Mouse (Mus musculus) kidney, embryonic 15.5 days (tissue): ENCODE measurements around the gene Gpr176. TPM values are rescaled to one million over a fixed set of nuclear protein-coding genes. Genes with fewer than 3 reads are reported as not detected.
"Not testable (repeated sequence)": the region's sequence is repeated elsewhere in the genome, so short reads cannot be mapped to it uniquely, and the experiment has no call there.

Source experiments
- ATAC-seq: fragments of 200-750 bp; cut with Nextera tagmentation; replicated peaks from 2 replicates; pipeline ENCODE4 v1.8.0; 2017; ENCODE audit warnings: moderate TSS enrichment; ENCODE audit not compliant: low FRiP score
- H3K27ac ChIP-seq: fragments of 300-500 bp; sonication (generic); 2 replicates; pipeline ENCODE4 v1.5.1; 2015; ENCODE audit warnings: mild to moderate bottlenecking, inconsistent platforms
- H3K27me3 ChIP-seq: fragments of 300-500 bp; sonication (generic); 2 replicates; pipeline ENCODE4 v1.6.1; 2015; ENCODE audit warnings: inconsistent platforms
- H3K36me3 ChIP-seq: fragments of 300-500 bp; sonication (generic); 2 replicates; pipeline ENCODE4 v1.6.1; 2015; ENCODE audit warnings: inconsistent platforms
- H3K4me1 ChIP-seq: fragments of 300-500 bp; sonication (generic); 2 replicates; pipeline ENCODE4 v1.6.1; 2015; ENCODE audit warnings: inconsistent platforms
- H3K4me2 ChIP-seq: fragments of 300-500 bp; sonication (generic); 2 replicates; pipeline ENCODE4 v1.6.1; 2015; ENCODE audit warnings: moderate library complexity, mild to moderate bottlenecking, inconsistent platforms
- H3K4me3 ChIP-seq: fragments of 300-500 bp; sonication (generic); replicated peaks from 2 replicates; pipeline ENCODE4 v1.5.1; 2015; ENCODE audit warnings: mild to moderate bottlenecking, inconsistent platforms
- H3K9ac ChIP-seq: fragments of 300-500 bp; sonication (generic); 2 replicates; pipeline ENCODE4 v1.6.1; 2015; ENCODE audit warnings: mild to moderate bottlenecking, inconsistent platforms
- H3K9me3 ChIP-seq: fragments of 300-500 bp; sonication (generic); replicated peaks from 2 replicates; pipeline ENCODE4 v1.6.1; 2016; ENCODE audit warnings: inconsistent platforms
- WGBS: fragments of 180-500 bp; shearing (Covaris S2); methylation state at CpG from one replicate; pipeline ENCODE4 v1.1.7; 2015; ENCODE audit warnings: mixed read lengths; 5-methylcytosine and 5-hydroxymethylcytosine counted together
- polyA plus RNA-seq: library from polyadenylated mRNA; unstranded; fragments of >200 nt; fragmentation: Nextera tagmentation; extraction: Ambion mirVana; gene quantifications from 2 replicates; pipeline ENCODE4 v1.2.1, GENCODE M21; 2015

The Gpr176 gene
- polyA plus RNA-seq, 1 experiment from 2014 or later, result 1.4 TPM

- ATAC-seq, result no peak
- Histone ChIP-seq H3K4me1 (no peaks in the 10 kb centered on the region), H3K27me3 (no peaks in the 10 kb centered on the region), H3K36me3 (no peaks in the 10 kb centered on the region), H3K9me3 (no peaks in the 10 kb centered on the region), H3K4me3 (no peak overlapping the region), H3K9ac (no peak overlapping the region), H3K27ac (no peak overlapping the region), H3K4me2 (no peak overlapping the region)
- WGBS, result 90% methylated on average over 5 of the region's 5 CpGs
Measured at GRCm38 (mm10) chr2:118293583-118293982, 79.6 kb downstream of the Gpr176 start.

- H3K36me3 ChIP-seq, H3K4me3 ChIP-seq, H3K9ac ChIP-seq, H3K4me2 ChIP-seq, H3K27me3 ChIP-seq, H3K9me3 ChIP-seq, H3K27ac ChIP-seq, ATAC-seq, H3K4me1 ChIP-seq: not testable (repeated sequence)
- WGBS, result 84% methylated on average over 7 of the region's 7 CpGs
Measured at GRCm38 (mm10) chr2:118289066-118289460, 84.2 kb downstream of the Gpr176 start.

GRCm38 (mm10) chr2:118288326-118289065 is 84.7 kb downstream of the Gpr176 start:
- H3K27ac ChIP-seq, result no peak overlapping the region
- 85% methylated on average over 9 of the region's 9 CpGs for WGBS
- no peaks in the 10 kb centered on the region for H3K36me3 ChIP-seq
- no peak overlapping the region for H3K4me3 ChIP-seq
- H3K4me2 ChIP-seq, result no peak overlapping the region
- no peaks in the 10 kb centered on the region for H3K4me1 ChIP-seq
- no peaks in the 10 kb centered on the region for H3K27me3 ChIP-seq
- no peak for ATAC-seq
- H3K9me3 ChIP-seq, result no peaks in the 10 kb centered on the region
- H3K9ac ChIP-seq, result no peak overlapping the region

GRCm38 (mm10) chr2:118287678-118288077 is 85.5 kb downstream of the Gpr176 start:
- 78% methylated on average over 4 of the region's 4 CpGs for WGBS
- Histone ChIP-seq H3K4me2 (no peak overlapping the region), H3K4me3 (no peak overlapping the region), H3K27ac (no peak overlapping the region), H3K36me3 (no peaks in the 10 kb centered on the region), H3K9ac (no peak overlapping the region), H3K9me3 (no peaks in the 10 kb centered on the region), H3K4me1 (no peaks in the 10 kb centered on the region), H3K27me3 (no peaks in the 10 kb centered on the region)
- ATAC-seq, result no peak

GRCm38 (mm10) chr2:118282467-118282866 is 90.8 kb downstream of the Gpr176 start:
- Histone ChIP-seq H3K27ac (no peak overlapping the region), H3K4me1 (no peaks in the 10 kb centered on the region), H3K4me3 (no peak overlapping the region), H3K4me2 (no peak overlapping the region), H3K9ac (no peak overlapping the region), H3K27me3 (no peaks in the 10 kb centered on the region), H3K36me3 (no peaks in the 10 kb centered on the region), H3K9me3 (no peaks in the 10 kb centered on the region)
- no peak for ATAC-seq
- WGBS, result 74% methylated on average over 3 of the region's 3 CpGs

- Histone ChIP-seq H3K4me3 (no peak overlapping the region), H3K36me3 (no peaks in the 10 kb centered on the region), H3K4me1 (no peaks in the 10 kb centered on the region), H3K27ac (no peak overlapping the region), H3K9ac (no peak overlapping the region), H3K4me2 (no peak overlapping the region), H3K27me3 (0 out of 2 replicates have a peak, but pooled peaks cover 3% of the 10 kb centered on the region), H3K9me3 (no peaks in the 10 kb centered on the region)
- ATAC-seq, result no peak
- WGBS, result 92% methylated on average over 8 of the region's 8 CpGs
Measured at GRCm38 (mm10) chr2:118278249-118278648, 95.0 kb downstream of the Gpr176 start.

GRCm38 (mm10) chr2:118271606-118272005 is 101.6 kb downstream of the Gpr176 start:
- no peaks in the 10 kb centered on the region for H3K36me3 ChIP-seq
- H3K4me1 ChIP-seq, result no peaks in the 10 kb centered on the region
- H3K4me2 ChIP-seq, result no peak overlapping the region
- no peak overlapping the region for H3K9ac ChIP-seq
- no peak overlapping the region for H3K4me3 ChIP-seq
- no peak for ATAC-seq
- H3K27ac ChIP-seq, result no peak overlapping the region
- WGBS, result 92% methylated on average over 10 of the region's 10 CpGs
- no peaks in the 10 kb centered on the region for H3K9me3 ChIP-seq
- 0 out of 2 replicates have a peak, but pooled peaks cover 2% of the 10 kb centered on the region for H3K27me3 ChIP-seq

- ATAC-seq, result no peak
- Histone ChIP-seq H3K27me3 (no peaks in the 10 kb centered on the region), H3K4me3 (no peak overlapping the region), H3K9ac (no peak overlapping the region), H3K4me2 (no peak overlapping the region), H3K27ac (no peak overlapping the region), H3K4me1 (no peaks in the 10 kb centered on the region), H3K9me3 (no peaks in the 10 kb centered on the region), H3K36me3 (no peaks in the 10 kb centered on the region)
- WGBS, result 80% methylated on average over 14 of the region's 14 CpGs
Measured at GRCm38 (mm10) chr2:118270213-118270612, 103.0 kb downstream of the Gpr176 start.

- H3K9ac ChIP-seq, result no peak overlapping the region
- H3K27me3 ChIP-seq, result peaks cover 9% of the 10 kb centered on the region; the same call in 1 of the 2 replicates
- H3K9me3 ChIP-seq, result no peaks in the 10 kb centered on the region
- WGBS, result 48% methylated on average over 2 of the region's 2 CpGs
- 0 out of 2 replicates have a peak, but pooled peaks have one; percentile 43 for ATAC-seq
- H3K27ac ChIP-seq, result no peak overlapping the region
- no peaks in the 10 kb centered on the region for H3K36me3 ChIP-seq
- no peaks in the 10 kb centered on the region for H3K4me1 ChIP-seq
- H3K4me2 ChIP-seq, result no peak overlapping the region
- no peak overlapping the region for H3K4me3 ChIP-seq
Measured at GRCm38 (mm10) chr2:118263914-118264201, 109.4 kb downstream of the Gpr176 start.

- Histone ChIP-seq H3K36me3 (no peaks in the 10 kb centered on the region), H3K4me2 (no peak overlapping the region), H3K9me3 (no peaks in the 10 kb centered on the region), H3K9ac (no peak overlapping the region), H3K4me3 (no peak overlapping the region), H3K27me3 (peaks cover 9% of the 10 kb centered on the region; the same call in 1 of the 2 replicates), H3K27ac (no peak overlapping the region), H3K4me1 (no peaks in the 10 kb centered on the region)
- no peak for ATAC-seq
- 23% methylated on average over 8 of the region's 8 CpGs for WGBS
Measured at GRCm38 (mm10) chr2:118263151-118263913, 109.9 kb downstream of the Gpr176 start.

GRCm38 (mm10) chr2:118262673-118263072 is 110.5 kb downstream of the Gpr176 start:
- Histone ChIP-seq H3K27me3 (peaks cover 9% of the 10 kb centered on the region; the same call in 1 of the 2 replicates), H3K4me1 (no peaks in the 10 kb centered on the region), H3K4me3 (no peak overlapping the region), H3K9ac (no peak overlapping the region), H3K27ac (no peak overlapping the region), H3K9me3 (no peaks in the 10 kb centered on the region), H3K4me2 (no peak overlapping the region), H3K36me3 (no peaks in the 10 kb centered on the region)
- ATAC-seq, result no peak
- WGBS, result 60% methylated on average over 8 of the region's 8 CpGs

GRCm38 (mm10) chr2:118259746-118260145 is 113.5 kb downstream of the Gpr176 start:
- H3K4me1 ChIP-seq, result peaks cover 8% of the 10 kb centered on the region; the same call in 1 of the 2 replicates
- H3K36me3 ChIP-seq, result no peaks in the 10 kb centered on the region
- no peak overlapping the region for H3K4me3 ChIP-seq
- H3K27ac ChIP-seq, result no peak overlapping the region
- H3K4me2 ChIP-seq, result no peak overlapping the region
- H3K9ac ChIP-seq, result no peak overlapping the region
- no peaks in the 10 kb centered on the region for H3K9me3 ChIP-seq
- peaks cover 9% of the 10 kb centered on the region; the same call in 1 of the 2 replicates for H3K27me3 ChIP-seq
- WGBS, result 61% methylated on average over 5 of the region's 5 CpGs
- no peak for ATAC-seq
